Mouse (Mus musculus): ENCODE measurements around the gene Olfr1394. TPM values are rescaled to one million over a fixed set of nuclear protein-coding genes. Genes with fewer than 3 reads are reported as not detected.
A peak's percentile ranks its signal among the peaks of the same experiment; 100 is the strongest.

The Olfr1394 gene
- polyA plus RNA-seq (2012; rRNA removed) (not detected in 2 replicates), polyA plus RNA-seq (2014; fragmentation: Nextera tagmentation; extraction: Ambion mirVana) (not detected in 2 replicates)

DNA sequence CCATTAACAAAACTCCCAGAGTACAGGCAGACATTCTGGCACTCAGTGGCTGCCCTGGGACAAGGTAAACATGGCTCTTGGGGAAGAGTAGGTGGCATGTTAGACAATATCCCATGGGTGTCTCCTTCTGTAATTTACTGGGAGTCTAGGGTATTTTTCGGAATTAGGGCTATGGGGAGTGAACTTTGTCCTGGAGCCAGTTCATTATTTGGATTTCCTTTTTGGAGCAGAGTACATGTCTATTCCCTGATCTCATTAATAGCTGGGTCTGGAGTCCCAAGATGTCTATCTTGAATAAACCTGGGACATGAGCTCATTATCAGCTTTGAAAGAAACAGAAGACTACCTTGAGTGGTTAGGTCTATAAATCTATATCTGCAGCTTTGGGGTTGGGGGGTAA, at the start of gene Olfr1394:
Gene Olfr1394 (plus strand): TSS at position 301 of the 400 bp plus-strand sequence.
- H3K4me2 ChIP-seq (ENCODE audit: low read depth): no peak within 1 kb of the TSS
- 48% methylated on average over 1 of the region's 1 CpGs for WGBS (ENCODE audit: insufficient replicate concordance)
- no peaks in the 10 kb centered on the region for H3K9me3 ChIP-seq (ENCODE audit: control insufficient read depth, low read length)
- ATAC-seq (ENCODE audit: insufficient read depth) (no peak), DNase-seq (ENCODE audit: low read depth in 3 of 3, low spot score in 3 of 3) (no peak)
- no peak within 1 kb of the TSS for H3K27ac ChIP-seq
- no peak within 1 kb of the TSS for H3K4me3 ChIP-seq (ENCODE audit: insufficient read depth in 1 of 2, low read depth in 2 of 2, low read length in 2 of 2)
- no peaks in the 10 kb centered on the region for H3K36me3 ChIP-seq (replicated peaks; ENCODE audit: control insufficient read depth, insufficient read depth, low read depth)
- H3K9ac ChIP-seq (replicated peaks): no peak within 1 kb of the TSS
- TF ChIP-seq CTCF (IDR thresholded peaks at IDR 0.05; ENCODE audit: low read depth) (no peak), EP300 (IDR thresholded peaks at IDR 0.05; ENCODE audit: low read depth) (no peak)
- H3K4me1 ChIP-seq (replicated peaks; ENCODE audit: control insufficient read depth in 2 of 2, insufficient read depth in 2 of 2, low read length in 1 of 2): no peaks in the 10 kb centered on the region
- no peaks in the 10 kb centered on the region for H3K27me3 ChIP-seq (ENCODE audit: control insufficient read depth, insufficient read depth, low read length)

DNA sequence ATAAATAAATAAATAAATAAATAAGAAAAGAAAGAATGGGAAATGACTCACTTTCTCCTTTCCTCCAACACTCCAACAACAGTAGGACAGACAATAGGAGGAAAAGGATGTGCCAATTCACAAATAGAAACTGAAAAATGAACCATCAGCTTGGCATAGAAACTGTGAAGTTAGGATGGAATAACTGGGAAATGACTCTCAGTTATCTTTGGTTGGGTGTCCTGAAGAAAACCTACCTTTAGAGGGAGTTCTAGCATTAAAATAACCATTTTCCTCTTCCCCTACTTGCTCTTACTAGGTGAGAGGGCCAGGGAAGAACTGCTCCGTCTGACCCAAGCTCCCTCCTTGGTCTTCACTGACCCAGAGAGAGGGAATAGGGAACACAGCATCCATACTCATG, 48.4 kb upstream of the Olfr1394 start:
- no peak overlapping the region for H3K4me2 ChIP-seq (ENCODE audit: low read depth)
- no peaks in the 10 kb centered on the region for H3K36me3 ChIP-seq (replicated peaks; ENCODE audit: control insufficient read depth, insufficient read depth, low read depth)
- H3K4me1 ChIP-seq (replicated peaks; ENCODE audit: control insufficient read depth in 2 of 2, insufficient read depth in 2 of 2, low read length in 1 of 2): peaks cover 0 to 9% of the 10 kb centered on the region in 2 experiments; a peak in 1 of 4 replicates
- TF ChIP-seq EP300 (IDR thresholded peaks at IDR 0.05; ENCODE audit: low read depth) (no peak), CTCF (IDR thresholded peaks at IDR 0.05; ENCODE audit: low read depth) (no peak)
- 70% methylated on average over 1 of the region's 1 CpGs for WGBS (ENCODE audit: insufficient replicate concordance)
- H3K9ac ChIP-seq (replicated peaks): no peak overlapping the region
- H3K27me3 ChIP-seq (ENCODE audit: control insufficient read depth, insufficient read depth, low read length): no peaks in the 10 kb centered on the region
- no peaks in the 10 kb centered on the region for H3K9me3 ChIP-seq (ENCODE audit: control insufficient read depth, low read length)
- H3K27ac ChIP-seq: no peak overlapping the region
- H3K4me3 ChIP-seq (ENCODE audit: insufficient read depth in 1 of 2, low read depth in 2 of 2, low read length in 2 of 2): no peak overlapping the region
- DNase-seq (ENCODE audit: low read depth in 3 of 3, low spot score in 3 of 3): no peak
- no peak for ATAC-seq (ENCODE audit: insufficient read depth)

DNA sequence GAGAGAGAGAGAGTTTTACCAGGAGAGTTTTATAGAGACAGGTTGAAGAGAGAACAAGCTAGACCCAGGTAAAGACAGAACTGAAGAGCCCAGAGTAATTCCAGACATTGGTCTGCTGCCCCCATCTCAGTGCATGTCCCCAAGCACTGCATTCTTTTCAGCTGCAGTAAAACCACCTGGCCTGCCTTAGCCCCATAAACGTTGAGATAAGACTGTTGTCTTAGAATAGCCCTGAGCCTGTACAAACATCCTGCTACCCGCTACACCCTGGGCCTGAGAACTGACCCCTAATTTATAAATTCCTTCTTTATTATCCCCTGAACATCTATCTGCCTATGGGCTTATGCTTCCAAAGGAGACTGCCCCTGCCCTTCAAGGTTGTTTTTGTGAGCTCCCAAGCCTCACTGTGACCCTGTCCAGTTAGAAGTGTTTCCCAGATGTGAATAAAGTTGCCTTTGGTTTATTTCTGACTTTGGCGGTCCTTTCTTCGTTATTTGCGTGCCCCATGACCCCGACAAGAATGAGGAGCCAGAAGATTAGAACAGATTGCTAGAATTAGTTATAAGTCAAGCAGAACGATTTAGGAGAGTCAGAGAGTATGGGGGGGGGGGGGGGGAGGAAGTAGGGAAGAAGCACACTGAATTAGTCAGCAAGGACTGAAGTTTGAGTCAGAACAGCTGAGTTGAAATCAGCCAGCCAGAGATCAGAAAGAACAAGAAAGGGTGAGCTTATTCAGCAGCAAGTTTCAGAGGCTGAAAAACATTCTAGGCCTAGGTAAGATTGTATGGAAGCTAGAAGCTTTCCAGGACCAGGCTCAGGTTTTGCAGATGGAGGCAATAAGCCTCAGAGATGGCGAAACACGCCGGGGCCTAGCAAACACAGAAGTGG, 46.3 kb upstream of the Olfr1394 start:
- Histone ChIP-seq H3K4me3 (ENCODE audit: insufficient read depth in 1 of 2, low read depth in 2 of 2, low read length in 2 of 2) (no peak overlapping the region), H3K27ac (no peak overlapping the region), H3K9me3 (ENCODE audit: control insufficient read depth, low read length) (no peaks in the 10 kb centered on the region), H3K27me3 (ENCODE audit: control insufficient read depth, insufficient read depth, low read length) (no peaks in the 10 kb centered on the region), H3K36me3 (replicated peaks; ENCODE audit: control insufficient read depth, insufficient read depth, low read depth) (no peaks in the 10 kb centered on the region), H3K9ac (replicated peaks) (no peak overlapping the region), H3K4me2 (ENCODE audit: low read depth) (no peak overlapping the region), H3K4me1 (replicated peaks; ENCODE audit: control insufficient read depth in 2 of 2, insufficient read depth in 2 of 2, low read length in 1 of 2) (peaks cover 0 to 2% of the 10 kb centered on the region in 2 experiments; a peak in 1 of 4 replicates)
- TF ChIP-seq CTCF (IDR thresholded peaks at IDR 0.05; ENCODE audit: low read depth): no peak
- TF ChIP-seq EP300 (IDR thresholded peaks at IDR 0.05; ENCODE audit: low read depth): no peak
- WGBS (ENCODE audit: insufficient replicate concordance): 65% methylated on average over 10 of the region's 10 CpGs
- ATAC-seq (ENCODE audit: insufficient read depth): no peak
- no peak for DNase-seq (ENCODE audit: low read depth in 3 of 3, low spot score in 3 of 3)

GRCm38 (mm10) chr11:49108833-49109232, 45.3 kb upstream of the Olfr1394 start:
- Histone ChIP-seq H3K4me1 (replicated peaks; ENCODE audit: control insufficient read depth in 2 of 2, insufficient read depth in 2 of 2, low read length in 1 of 2) (0 out of 4 replicates have a peak, but pooled peaks cover 0 to 2% of the 10 kb centered on the region in 2 experiments), H3K27me3 (ENCODE audit: control insufficient read depth, insufficient read depth, low read length) (no peaks in the 10 kb centered on the region), H3K4me2 (ENCODE audit: low read depth) (no peak overlapping the region), H3K9me3 (ENCODE audit: control insufficient read depth, low read length) (no peaks in the 10 kb centered on the region), H3K27ac (no peak overlapping the region), H3K4me3 (ENCODE audit: insufficient read depth in 1 of 2, low read depth in 2 of 2, low read length in 2 of 2) (no peak overlapping the region), H3K9ac (replicated peaks) (no peak overlapping the region), H3K36me3 (replicated peaks; ENCODE audit: control insufficient read depth, insufficient read depth, low read depth) (no peaks in the 10 kb centered on the region)
- DNase-seq (ENCODE audit: low read depth in 3 of 3, low spot score in 3 of 3) (no peak), ATAC-seq (ENCODE audit: insufficient read depth) (no peak)
- no peak for TF ChIP-seq EP300 (IDR thresholded peaks at IDR 0.05; ENCODE audit: low read depth)
- TF ChIP-seq CTCF (IDR thresholded peaks at IDR 0.05; ENCODE audit: low read depth): peak; percentile 76
- 32% methylated on average over 1 of the region's 1 CpGs for WGBS (ENCODE audit: insufficient replicate concordance)

- Histone ChIP-seq H3K27me3 (ENCODE audit: control insufficient read depth, insufficient read depth, low read length) (no peaks in the 10 kb centered on the region), H3K4me3 (ENCODE audit: insufficient read depth in 1 of 2, low read depth in 2 of 2, low read length in 2 of 2) (no peak overlapping the region), H3K4me2 (ENCODE audit: low read depth) (no peak overlapping the region), H3K9me3 (ENCODE audit: control insufficient read depth, low read length) (no peaks in the 10 kb centered on the region), H3K4me1 (replicated peaks; ENCODE audit: control insufficient read depth in 2 of 2, insufficient read depth in 2 of 2, low read length in 1 of 2) (no peaks in the 10 kb centered on the region), H3K9ac (replicated peaks) (no peak overlapping the region), H3K36me3 (replicated peaks; ENCODE audit: control insufficient read depth, insufficient read depth, low read depth) (no peaks in the 10 kb centered on the region), H3K27ac (no peak overlapping the region)
- TF ChIP-seq EP300 (IDR thresholded peaks at IDR 0.05; ENCODE audit: low read depth): no peak
- TF ChIP-seq CTCF (IDR thresholded peaks at IDR 0.05; ENCODE audit: low read depth): no peak
- ATAC-seq (ENCODE audit: insufficient read depth) (no peak), DNase-seq (ENCODE audit: low read depth in 3 of 3, low spot score in 3 of 3) (no peak)
- WGBS (ENCODE audit: insufficient replicate concordance): 43% methylated on average over 1 of the region's 1 CpGs
These were observed 43.2 kb upstream of the Olfr1394 start for GRCm38 (mm10) chr11:49111000-49111399.
